11 mouse cellular contexts compared by ENCODE assay signal in the genomic region with DNA sequence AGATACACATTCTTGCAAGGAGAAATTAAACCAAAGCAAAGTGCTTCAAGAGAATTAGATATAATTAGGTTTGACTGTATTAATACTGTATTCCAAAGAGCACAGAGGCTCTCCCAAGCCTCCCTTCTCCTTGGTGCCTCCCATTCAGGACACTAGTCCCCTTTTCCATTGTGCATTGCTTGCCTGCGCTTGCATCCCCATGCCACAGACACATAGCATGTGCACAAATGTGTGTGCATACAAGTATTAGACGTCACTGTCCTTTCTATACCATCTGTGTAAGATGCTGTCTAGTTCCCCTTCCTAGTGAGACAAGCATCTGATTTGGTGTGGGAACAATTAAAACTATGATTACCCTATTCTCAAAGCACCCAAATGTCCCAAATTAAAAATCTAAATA. TPM values are rescaled to one million over a fixed set of nuclear protein-coding genes. Genes with fewer than 3 reads are reported as not detected.
A peak's percentile ranks its signal among the peaks of the same experiment; 100 is the strongest.
DNase-seq lines count a peak whose midpoint lies in the region; ATAC-seq and TF ChIP-seq lines count a peak whose summit lies in the region.
"Had no signal": no experiment of that assay in that cellular context is flagged by ENCODE, and none has a peak within 500 bp of the region (broad histone marks: within the 10 kb centered on the region; RNA-seq: fewer than 3 reads in every experiment).

No protein-coding gene starts in this region.

- TF ChIP-seq CTCF in stomach, postnatal 0 days (IDR thresholded peaks at IDR 0.05; ENCODE audit: low read depth): no peak

- H3K36me3 ChIP-seq in megakaryocyte, embryonic 14.5 days (replicated peaks; ENCODE audit: low read length): peaks cover 54% of the 10 kb centered on the region
- H3K36me3 ChIP-seq in forebrain, embryonic 15.5 days: no peaks in the 10 kb centered on the region
- H3K36me3 ChIP-seq in liver, embryonic 16.5 days (ENCODE audit: control insufficient read depth, insufficient read depth): no peaks in the 10 kb centered on the region
- H3K36me3 ChIP-seq in stomach, postnatal 0 days (ENCODE audit: control insufficient read depth, insufficient read depth, low read length): no peaks in the 10 kb centered on the region

- WGBS in forebrain, embryonic 15.5 days: 17% methylated on average over 2 of the region's 2 CpGs
- 44% methylated on average over 2 of the region's 2 CpGs for WGBS in liver, embryonic 16.5 days (ENCODE audit: insufficient replicate concordance)
- WGBS in stomach, postnatal 0 days: 71% methylated on average over 2 of the region's 2 CpGs

- peak overlapping the region; percentile 85 for H3K9ac ChIP-seq in forebrain, embryonic 15.5 days (replicated peaks)
- H3K9ac ChIP-seq in liver, embryonic 16.5 days (ENCODE audit: low read depth, low read length): peak overlapping the region; percentile 99
- H3K9ac ChIP-seq in stomach, postnatal 0 days (ENCODE audit: low read length): no peak overlapping the region

- peak overlapping the region; percentile 97 for H3K27ac ChIP-seq in forebrain, embryonic 15.5 days (replicated peaks)
- H3K27ac ChIP-seq in liver, embryonic 16.5 days (ENCODE audit: low read length): peak overlapping the region; percentile 47
- no peak overlapping the region for H3K27ac ChIP-seq in stomach, postnatal 0 days (replicated peaks)
- H3K27ac ChIP-seq: macrophage had no signal

- no peak for ATAC-seq in megakaryocyte, adult 5-6 weeks (ENCODE audit: poor library complexity, severe bottlenecking)
- ATAC-seq in forebrain, embryonic 15.5 days (replicated peaks): no peak
- ATAC-seq in liver, embryonic 16.5 days (ENCODE audit: low read depth): no peak
- no peak for ATAC-seq in stomach, postnatal 0 days (ENCODE audit: low FRiP score, low TSS enrichment)

- H3K4me3 ChIP-seq in megakaryocyte, embryonic 14.5 days (replicated peaks): peak overlapping the region; percentile 99
- peak overlapping the region; percentile 59 for H3K4me3 ChIP-seq in forebrain, embryonic 15.5 days
- peak overlapping the region; percentile 93 for H3K4me3 ChIP-seq in liver, embryonic 16.5 days (ENCODE audit: low read depth, low read length)
- no peak overlapping the region for H3K4me3 ChIP-seq in stomach, postnatal 0 days (ENCODE audit: low read depth, low read length)

- H3K27me3 ChIP-seq in megakaryocyte, embryonic 14.5 days (replicated peaks): no peaks in the 10 kb centered on the region
- H3K27me3 ChIP-seq in forebrain, embryonic 15.5 days: no peaks in the 10 kb centered on the region
- H3K27me3 ChIP-seq in liver, embryonic 16.5 days (ENCODE audit: control insufficient read depth, insufficient read depth, low read depth, low read length): no peaks in the 10 kb centered on the region
- no peaks in the 10 kb centered on the region for H3K27me3 ChIP-seq in stomach, postnatal 0 days (ENCODE audit: control insufficient read depth, insufficient read depth, low read length)

- peaks cover 62% of the 10 kb centered on the region for H3K4me1 ChIP-seq in megakaryocyte, embryonic 14.5 days
- H3K4me1 ChIP-seq in forebrain, embryonic 15.5 days: peaks cover 44% of the 10 kb centered on the region
- H3K4me1 ChIP-seq in liver, embryonic 16.5 days (ENCODE audit: control insufficient read depth, low read depth, low read length): peaks cover 42% of the 10 kb centered on the region
- H3K4me1 ChIP-seq in stomach, postnatal 0 days (replicated peaks; ENCODE audit: control insufficient read depth, insufficient read depth): no peaks in the 10 kb centered on the region

- H3K9me3 ChIP-seq in megakaryocyte, embryonic 14.5 days: no peaks in the 10 kb centered on the region
- H3K9me3 ChIP-seq in forebrain, embryonic 15.5 days: no peaks in the 10 kb centered on the region
- H3K9me3 ChIP-seq in liver, embryonic 16.5 days (replicated peaks; ENCODE audit: control insufficient read depth, low read length): no peaks in the 10 kb centered on the region
- no peaks in the 10 kb centered on the region for H3K9me3 ChIP-seq in stomach, postnatal 0 days (ENCODE audit: control insufficient read depth, low read length)

- TF ChIP-seq EP300 in stomach, postnatal 0 days (optimal IDR thresholded peaks at IDR 0.05): no peak

- no peak for DNase-seq in stomach, postnatal 0 days (ENCODE audit: low spot score)
- DNase-seq in thymus, postnatal 10 days (ENCODE audit: low spot score in 2 of 2): no peak
- DNase-seq in kidney, adult 11 months: no peak
- no peak for DNase-seq in kidney, adult 9 months
- DNase-seq: layer of hippocampus, adult 9-11 months; thymus, adult 2 months had no signal

- peak overlapping the region; percentile 66 for H3K4me2 ChIP-seq in forebrain, embryonic 15.5 days (replicated peaks)
- peak overlapping the region; percentile 89 for H3K4me2 ChIP-seq in liver, embryonic 16.5 days (ENCODE audit: low read depth, low read length)
- 0 out of 2 replicates have a peak overlapping the region, but pooled peaks have one; percentile 17 for H3K4me2 ChIP-seq in stomach, postnatal 0 days (replicated peaks; ENCODE audit: low read depth)

RNA-seq across cellular contexts. Expression of a gene that starts 2.0 kb away (rescaled TPM):
- 110 and 158 TPM in 2 replicates for polyA plus RNA-seq in megakaryocyte, embryonic 14.5 days (2012; ENCODE audit: insufficient read depth, low replicate concordance)
- total RNA-seq in megakaryocyte, adult 5-6 weeks (2015): 41.4 and 43.6 TPM in 2 replicates
- total RNA-seq in megakaryocyte, adult 5-6 weeks (2017): 36.2 and 45.2 TPM in 2 replicates
- polyA plus RNA-seq in forebrain, embryonic 15.5 days (2015; fragmentation: Nextera tagmentation; extraction: Ambion mirVana): 124 and 138 TPM in 2 replicates
- 51.1 and 53.8 TPM in 2 replicates for polyA plus RNA-seq in liver, embryonic 16.5 days (2015; fragmentation: Nextera tagmentation; extraction: Ambion mirVana)
- polyA plus RNA-seq in stomach, postnatal 0 days (2015; fragmentation: Nextera tagmentation; extraction: Ambion mirVana): 16.3 and 17.9 TPM in 2 replicates

Comparison
In these comparisons a context has a peak if more than half of its experiments do, and no peak if none do; other contexts are left out.
1. H3K4me2 ChIP-seq: peak in every context shown above with its lines; median percentile 89 in liver, embryonic 16.5 days; 66 in forebrain, embryonic 15.5 days; 17 in stomach, postnatal 0 days.